ENCODE assay signal across 23 mouse cellular contexts in genomic region chr9:55264356-55265302, GRCm38 (mm10). TPM values are rescaled to one million over a fixed set of nuclear protein-coding genes. Genes with fewer than 3 reads are reported as not detected.
DNase-seq lines count a peak whose midpoint lies in the region; ATAC-seq and TF ChIP-seq lines count a peak whose summit lies in the region.
"Had no signal": no experiment of that assay in that cellular context is flagged by ENCODE, and none has a peak within 500 bp of the region (broad histone marks: within the 10 kb centered on the region; RNA-seq: fewer than 3 reads in every experiment).

No protein-coding gene starts in this region.

- no peak overlapping the region for H3K4me3 ChIP-seq in heart, embryonic 11.5 days (ENCODE audit: low read depth, low read length)
- H3K4me3 ChIP-seq in liver, postnatal 0 days (ENCODE audit: low read depth, low read length): no peak overlapping the region
- no peak overlapping the region for H3K4me3 ChIP-seq in liver, embryonic 12.5 days
- H3K4me3 ChIP-seq in intestine, embryonic 16.5 days (ENCODE audit: low read length): no peak overlapping the region
- no peak overlapping the region for H3K4me3 ChIP-seq in stomach, postnatal 0 days (ENCODE audit: low read depth, low read length)
- H3K4me3 ChIP-seq: embryonic facial prominence, embryonic 13.5 days; forebrain, embryonic 12.5 days; heart, embryonic 13.5 days; hindbrain, embryonic 15.5 days had no signal

- H3K4me1 ChIP-seq in heart, embryonic 11.5 days (ENCODE audit: control insufficient read depth, insufficient read depth, low read length): no peaks in the 10 kb centered on the region
- no peaks in the 10 kb centered on the region for H3K4me1 ChIP-seq in liver, postnatal 0 days (ENCODE audit: insufficient read depth)
- no peaks in the 10 kb centered on the region for H3K4me1 ChIP-seq in liver, embryonic 12.5 days
- no peaks in the 10 kb centered on the region for H3K4me1 ChIP-seq in intestine, embryonic 16.5 days (ENCODE audit: control insufficient read depth, insufficient read depth, low read length)
- no peaks in the 10 kb centered on the region for H3K4me1 ChIP-seq in stomach, postnatal 0 days (replicated peaks; ENCODE audit: control insufficient read depth, insufficient read depth)
- H3K4me1 ChIP-seq: embryonic facial prominence, embryonic 13.5 days; forebrain, embryonic 12.5 days; heart, embryonic 13.5 days; hindbrain, embryonic 15.5 days had no signal

- no peak overlapping the region for H3K9ac ChIP-seq in heart, embryonic 11.5 days (ENCODE audit: low read depth, low read length)
- no peak overlapping the region for H3K9ac ChIP-seq in liver, postnatal 0 days (replicated peaks)
- no peak overlapping the region for H3K9ac ChIP-seq in liver, embryonic 12.5 days
- H3K9ac ChIP-seq in intestine, embryonic 16.5 days (ENCODE audit: low read depth, low read length): no peak overlapping the region
- no peak overlapping the region for H3K9ac ChIP-seq in stomach, postnatal 0 days (ENCODE audit: low read length)
- H3K9ac ChIP-seq: embryonic facial prominence, embryonic 13.5 days; forebrain, embryonic 12.5 days; heart, embryonic 13.5 days; hindbrain, embryonic 15.5 days had no signal

- 0 out of 2 replicates have a peak, but pooled peaks have one; percentile 35 for ATAC-seq in heart, embryonic 11.5 days (replicated peaks; ENCODE audit: insufficient number of reproducible peaks, low FRiP score, low TSS enrichment)
- ATAC-seq in liver, postnatal 0 days: peak; percentile 95
- ATAC-seq in liver, embryonic 12.5 days: no peak
- ATAC-seq in intestine, embryonic 16.5 days: peak; percentile 89
- ATAC-seq in stomach, postnatal 0 days (ENCODE audit: low FRiP score, low TSS enrichment): 0 out of 2 replicates have a peak, but pooled peaks have one; percentile 42
- ATAC-seq: CD4-positive, CD25-positive, alpha-beta regulatory T cell, adult 4 months; forebrain, embryonic 16.5 days had no signal

- H3K27ac ChIP-seq in heart, embryonic 11.5 days (ENCODE audit: low read depth, low read length): no peak overlapping the region
- peak overlapping the region; percentile 62 for H3K27ac ChIP-seq in liver, postnatal 0 days (ENCODE audit: low read depth)
- H3K27ac ChIP-seq in liver, embryonic 12.5 days: no peak overlapping the region
- H3K27ac ChIP-seq in intestine, embryonic 16.5 days (ENCODE audit: low read length): no peak overlapping the region; the same call in 1 of the 2 replicates
- H3K27ac ChIP-seq in stomach, postnatal 0 days (replicated peaks): no peak overlapping the region
- H3K27ac ChIP-seq: embryonic facial prominence, embryonic 13.5 days; forebrain, embryonic 12.5 days; heart, embryonic 13.5 days; hindbrain, embryonic 15.5 days had no signal

- WGBS in heart, embryonic 11.5 days (ENCODE audit: insufficient replicate concordance): 53% methylated on average over 8 of the region's 8 CpGs
- 51% methylated on average over 8 of the region's 8 CpGs for WGBS in liver, postnatal 0 days (ENCODE audit: insufficient replicate concordance)
- WGBS in liver, embryonic 12.5 days (ENCODE audit: insufficient replicate concordance): 55% methylated on average over 8 of the region's 8 CpGs
- WGBS in intestine, embryonic 16.5 days: 50% methylated on average over 8 of the region's 8 CpGs
- 55% methylated on average over 8 of the region's 8 CpGs for WGBS in stomach, postnatal 0 days

- H3K4me2 ChIP-seq in heart, embryonic 11.5 days: no peak overlapping the region
- H3K4me2 ChIP-seq in liver, postnatal 0 days (ENCODE audit: low read depth, low read length): no peak overlapping the region
- H3K4me2 ChIP-seq in liver, embryonic 12.5 days: no peak overlapping the region
- H3K4me2 ChIP-seq in intestine, embryonic 16.5 days (ENCODE audit: low read depth, low read length): no peak overlapping the region
- H3K4me2 ChIP-seq in stomach, postnatal 0 days (replicated peaks; ENCODE audit: low read depth): no peak overlapping the region
- H3K4me2 ChIP-seq: embryonic facial prominence, embryonic 13.5 days; forebrain, embryonic 12.5 days; heart, embryonic 13.5 days; hindbrain, embryonic 15.5 days had no signal

- TF ChIP-seq EP300 in liver, postnatal 0 days (IDR thresholded peaks at IDR 0.05; ENCODE audit: low read depth): peak; percentile 38; the same call in 1 of the 2 replicates
- no peak for TF ChIP-seq EP300 in stomach, postnatal 0 days (optimal IDR thresholded peaks at IDR 0.05)

- no peaks in the 10 kb centered on the region for H3K36me3 ChIP-seq in heart, embryonic 11.5 days (ENCODE audit: control insufficient read depth, insufficient read depth, low read length)
- no peaks in the 10 kb centered on the region for H3K36me3 ChIP-seq in liver, postnatal 0 days (replicated peaks; ENCODE audit: insufficient read depth, low read length)
- H3K36me3 ChIP-seq in liver, embryonic 12.5 days: no peaks in the 10 kb centered on the region
- H3K36me3 ChIP-seq in intestine, embryonic 16.5 days (ENCODE audit: control insufficient read depth, insufficient read depth, low read length): no peaks in the 10 kb centered on the region
- H3K36me3 ChIP-seq in stomach, postnatal 0 days (ENCODE audit: control insufficient read depth, insufficient read depth, low read length): no peaks in the 10 kb centered on the region
- H3K36me3 ChIP-seq: embryonic facial prominence, embryonic 13.5 days; forebrain, embryonic 12.5 days; G1E; heart, embryonic 13.5 days; hindbrain, embryonic 15.5 days had no signal

- no peaks in the 10 kb centered on the region for H3K27me3 ChIP-seq in heart, embryonic 11.5 days (ENCODE audit: control insufficient read depth, insufficient read depth, low read length)
- H3K27me3 ChIP-seq in liver, postnatal 0 days (ENCODE audit: insufficient read depth, low read length): no peaks in the 10 kb centered on the region
- no peaks in the 10 kb centered on the region for H3K27me3 ChIP-seq in liver, embryonic 12.5 days (replicated peaks)
- no peaks in the 10 kb centered on the region for H3K27me3 ChIP-seq in intestine, embryonic 16.5 days (replicated peaks; ENCODE audit: control insufficient read depth, insufficient read depth, low read length)
- H3K27me3 ChIP-seq in stomach, postnatal 0 days (ENCODE audit: control insufficient read depth, insufficient read depth, low read length): no peaks in the 10 kb centered on the region
- H3K27me3 ChIP-seq: embryonic facial prominence, embryonic 13.5 days; forebrain, embryonic 12.5 days; heart, embryonic 13.5 days; hindbrain, embryonic 15.5 days had no signal

- DNase-seq in heart, postnatal 36 days: no peak
- DNase-seq in liver, postnatal 0 days: no peak
- DNase-seq in stomach, postnatal 0 days (ENCODE audit: low spot score): no peak
- no peak for DNase-seq in embryo, embryonic 11 days
- no peak for DNase-seq in lung, postnatal 10 days
- DNase-seq: adrenal gland, postnatal 10 days; B cell, adult 2 months; cerebellum, adult 11 months; cerebellum, adult 8-10 months; cerebellum, postnatal 25 days; gastrocnemius, postnatal 10 days; heart, adult 18-20 months; heart, postnatal 10 days had no signal

- intact Hi-C loops in heart, postnatal 36 days (cut with DNase I): no loop called here

- no peaks in the 10 kb centered on the region for H3K9me3 ChIP-seq in heart, embryonic 11.5 days (replicated peaks; ENCODE audit: control insufficient read depth, low read length)
- no peaks in the 10 kb centered on the region for H3K9me3 ChIP-seq in liver, postnatal 0 days (ENCODE audit: low read length)
- no peaks in the 10 kb centered on the region for H3K9me3 ChIP-seq in liver, embryonic 12.5 days (replicated peaks)
- no peaks in the 10 kb centered on the region for H3K9me3 ChIP-seq in intestine, embryonic 16.5 days (ENCODE audit: control insufficient read depth, low read length)
- no peaks in the 10 kb centered on the region for H3K9me3 ChIP-seq in stomach, postnatal 0 days (ENCODE audit: control insufficient read depth, low read length)
- H3K9me3 ChIP-seq: embryonic facial prominence, embryonic 13.5 days; forebrain, embryonic 12.5 days; G1E; heart, embryonic 13.5 days; hindbrain, embryonic 15.5 days had no signal

- TF ChIP-seq CTCF in liver, postnatal 0 days (IDR thresholded peaks at IDR 0.05; ENCODE audit: low read depth): no peak
- no peak for TF ChIP-seq CTCF in stomach, postnatal 0 days (IDR thresholded peaks at IDR 0.05; ENCODE audit: low read depth)

RNA-seq across cellular contexts. Expression of gene Fbxo22, which starts 55.9 kb away (rescaled TPM):
- polyA plus RNA-seq in heart, embryonic 11.5 days (2014; fragmentation: Nextera tagmentation; extraction: Ambion mirVana): 64.5 and 75.5 TPM in 2 replicates
- 10 to 100 TPM; 31.9 to 34.4 TPM for total RNA-seq in heart, postnatal 36 days (2021)
- 23.1 and 25.0 TPM in 2 replicates for polyA plus RNA-seq in liver, postnatal 0 days (2015; fragmentation: Nextera tagmentation; extraction: Ambion mirVana)
- polyA plus RNA-seq in liver, embryonic 12.5 days (2016; fragmentation: Nextera tagmentation; extraction: Ambion mirVana): 33.0 and 36.3 TPM in 2 replicates
- 55.3 and 61.0 TPM in 2 replicates for polyA plus RNA-seq in intestine, embryonic 16.5 days (2015; fragmentation: Nextera tagmentation; extraction: Ambion mirVana)
- polyA plus RNA-seq in stomach, postnatal 0 days (2015; fragmentation: Nextera tagmentation; extraction: Ambion mirVana): 29.8 and 30.0 TPM in 2 replicates
